Mouse (Mus musculus) adrenal gland, adult 18-20 months (tissue): Measurements from ENCODE around the gene Ubxn2a. TPM values are rescaled to one million over a fixed set of nuclear protein-coding genes. Genes with fewer than 3 reads are reported as not detected.
"Not testable (repeated sequence)": the region's sequence is repeated elsewhere in the genome, so short reads cannot be mapped to it uniquely, and the experiment has no call there.

Source experiments
- DNase-seq, 2 experiments: peaks; one replicate each; pipeline ENCODE4 v3.0.0; 2021 to 2022; ENCODE audit warnings: low spot score in 2 of 2
- long read RNA-seq, 2 experiments: library from polyadenylated mRNA; stranded (forward); transcript quantifications; one replicate each; pipeline ENCODE4 v2.0.0; 2021
- total RNA-seq, 2 experiments: library from RNA; stranded (reverse); gene quantifications; 1 replicate in 1 of 2; 2 replicates in 1 of 2; pipeline ENCODE4 v1.2.3; 2021

Gene Ubxn2a
- 10 to 100 TPM; 56.2 to 65.5 TPM for total RNA-seq
- long read RNA-seq, experiment 1, transcript Ubxn2a-202 (6 exons, 965 nt): minor isoform, 8 of 68 reads
- long read RNA-seq, experiment 1, transcript Ubxn2a-201 (7 exons, 2,696 nt): major isoform, 37 of 68 reads
- long read RNA-seq, experiment 1, partial matches to known transcripts: 1 of 68 reads
- long read RNA-seq, experiment 1, other reads (novel, unspliced or antisense): 21 of 68 reads
- long read RNA-seq, experiment 2, transcript Ubxn2a-202 (6 exons, 965 nt): minor isoform, 12 of 119 reads
- long read RNA-seq, experiment 2, transcript Ubxn2a-201 (7 exons, 2,696 nt): major isoform, 81 of 119 reads
- long read RNA-seq, experiment 2, partial matches to known transcripts: 9 of 119 reads
- long read RNA-seq, experiment 2, other reads (novel, unspliced or antisense): 17 of 119 reads

DNA sequence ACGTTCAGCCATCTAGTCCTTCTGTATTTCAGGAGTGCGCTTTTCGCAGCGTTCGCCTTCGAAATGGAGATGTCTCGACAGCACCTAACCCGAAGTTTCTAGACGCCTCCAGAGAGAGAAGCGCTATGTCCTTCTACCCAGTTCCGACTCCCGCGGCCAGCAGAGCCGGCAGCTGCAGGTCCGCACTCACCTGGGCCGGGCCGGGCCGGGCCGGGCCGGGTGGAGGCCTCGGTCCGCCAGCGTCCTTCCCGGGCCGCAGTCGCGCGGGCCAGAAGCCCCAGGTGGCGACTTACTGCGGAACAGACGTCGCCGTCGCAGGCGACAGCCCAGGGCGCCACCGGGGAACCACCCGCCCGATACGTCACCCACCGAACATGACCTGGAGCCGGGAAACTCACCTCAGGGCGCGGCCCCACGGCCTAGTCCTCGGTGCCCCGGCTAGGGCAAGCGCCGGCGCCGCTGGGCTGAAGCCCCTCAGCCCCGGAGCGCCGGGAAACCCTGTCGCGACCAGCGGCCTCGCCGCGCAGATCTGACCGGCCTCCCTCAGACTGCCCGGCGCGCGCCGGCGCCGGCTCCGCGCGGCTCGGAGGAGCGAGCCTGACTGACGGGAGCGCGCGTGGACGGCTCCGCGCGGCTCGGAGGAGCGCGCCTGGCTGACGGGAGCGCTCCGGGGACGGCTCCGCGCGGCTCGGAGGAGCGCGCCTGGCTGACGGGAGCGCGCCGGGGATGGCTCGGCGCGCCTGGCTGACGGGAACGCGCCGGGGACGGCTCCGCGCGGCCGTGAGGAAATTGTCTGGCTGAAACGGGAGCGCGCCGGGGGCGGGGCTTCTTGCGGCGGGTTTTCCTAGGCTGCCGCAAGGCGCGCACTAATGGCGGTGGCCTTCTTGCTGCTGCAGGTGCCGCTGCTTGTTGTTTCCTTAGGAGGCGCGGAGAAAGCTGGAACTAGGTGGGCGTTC lies at the start of gene Ubxn2a:
Ubxn2a (minus strand) TSS at position 755 of the 956 bp plus-strand sequence.
- peak; percentile 94 to 96 for DNase-seq

DNA sequence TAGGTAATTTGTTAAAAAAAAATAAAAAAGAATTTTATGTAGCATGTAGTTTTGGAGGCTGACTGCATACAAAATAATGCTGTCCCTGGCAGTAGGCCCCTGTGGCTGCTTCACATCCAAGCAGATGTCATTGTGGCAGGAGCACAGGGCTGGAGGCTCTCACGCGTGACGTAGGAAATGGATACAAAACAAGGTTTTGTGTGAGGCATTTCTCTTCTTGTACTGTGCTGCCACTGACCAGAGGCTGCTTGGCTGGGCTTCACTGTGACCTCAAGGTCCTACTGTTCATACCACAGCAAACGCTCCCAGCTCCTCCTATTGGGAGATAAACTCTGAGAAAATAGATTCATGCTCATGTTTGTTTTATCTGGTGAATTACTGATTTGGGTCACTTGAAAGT lies 45.7 kb upstream of the Ubxn2a start:
- DNase-seq: no peak

- DNase-seq: no peak
Measured at GRCm38 (mm10) chr12:4952272-4952671, 44.8 kb upstream of the Ubxn2a start.

DNA sequence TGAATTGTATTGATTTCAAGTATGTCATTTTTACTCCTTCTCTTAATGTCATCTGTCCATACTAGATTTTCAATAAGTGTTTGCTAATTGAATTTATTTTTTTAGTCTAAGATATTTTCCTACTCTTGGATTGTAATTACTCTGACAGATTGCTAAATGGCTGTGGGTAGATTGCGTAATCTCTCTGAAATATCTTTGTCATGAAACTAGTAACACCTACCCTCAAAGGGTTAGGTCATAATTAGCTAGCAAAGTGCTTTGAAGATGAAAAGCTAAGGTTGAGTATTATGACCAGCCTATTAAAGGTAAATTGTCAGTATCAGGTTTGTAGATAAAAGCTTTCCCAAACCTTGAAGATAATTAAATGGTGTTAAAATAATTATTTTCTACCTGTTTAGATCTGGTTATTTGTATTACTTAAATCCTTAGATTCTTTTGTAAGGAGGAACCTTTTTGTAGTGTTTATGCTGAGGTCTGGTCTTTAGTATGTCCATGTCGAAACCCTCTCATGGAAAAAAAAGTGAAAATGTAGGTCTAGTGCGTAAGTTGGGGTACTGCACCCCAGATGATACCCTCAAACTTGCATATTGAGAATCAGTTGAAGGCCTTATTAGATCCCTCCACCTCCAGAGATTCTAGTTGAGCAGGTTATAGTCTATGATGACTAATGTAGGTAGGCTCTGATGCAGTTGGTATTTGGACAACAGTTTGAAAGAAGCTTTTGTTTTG lies 23.5 kb upstream of the Ubxn2a start:
- DNase-seq: no peak

- DNase-seq: no peak
Measured at GRCm38 (mm10) chr12:4928197-4928596, 20.7 kb upstream of the Ubxn2a start.

- DNase-seq: peak; percentile 67 to 74
Measured at GRCm38 (mm10) chr12:4917805-4918591, 10.5 kb upstream of the Ubxn2a start.

- DNase-seq: peak; percentile 98 to 99
Measured at GRCm38 (mm10) chr12:4916994-4917804, 9.7 kb upstream of the Ubxn2a start, which contains the start of gene Atad2b. Gene Atad2b, plus strand, starts transcription at chr12:4917353.

DNA sequence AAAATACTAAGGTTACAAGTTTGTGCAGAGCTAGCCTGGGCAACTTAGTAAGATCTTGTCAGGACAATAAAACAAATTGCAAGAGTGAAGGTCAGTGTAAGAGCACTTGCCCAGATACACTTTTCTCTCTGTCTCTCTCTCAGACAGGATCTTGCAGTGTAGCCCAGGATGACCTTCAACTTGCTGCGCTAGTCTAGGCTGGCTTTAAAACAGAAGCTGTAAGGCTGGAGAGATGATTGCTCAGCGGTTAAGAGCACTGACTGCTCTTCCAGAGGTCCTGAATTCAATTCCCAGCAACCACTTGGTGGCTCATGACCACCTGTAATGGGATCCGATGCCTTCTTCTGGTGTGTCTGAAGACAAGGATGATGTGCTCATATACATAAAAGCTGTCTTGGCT lies 7.4 kb upstream of the Ubxn2a start:
- DNase-seq: no peak

DNA sequence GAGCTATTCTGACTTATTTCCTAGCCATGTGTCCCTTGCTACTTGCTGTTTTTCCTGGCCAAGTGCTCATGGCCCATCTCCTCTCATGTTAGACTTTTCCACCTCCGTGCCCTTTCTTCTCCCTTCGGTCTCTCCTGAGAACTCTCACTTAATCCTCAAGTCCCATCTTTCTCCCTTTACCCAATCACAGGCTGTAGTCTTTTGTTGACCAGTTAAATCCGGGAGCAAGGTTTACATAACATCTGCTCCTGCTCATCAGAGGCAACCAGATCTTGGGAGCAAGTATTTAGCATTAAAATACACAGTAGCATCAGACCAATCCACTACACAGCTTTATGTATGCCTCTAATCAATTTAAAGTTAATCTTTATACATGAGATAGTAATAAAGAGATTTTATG lies 6.9 kb upstream of the Ubxn2a start:
- no peak for DNase-seq

DNA sequence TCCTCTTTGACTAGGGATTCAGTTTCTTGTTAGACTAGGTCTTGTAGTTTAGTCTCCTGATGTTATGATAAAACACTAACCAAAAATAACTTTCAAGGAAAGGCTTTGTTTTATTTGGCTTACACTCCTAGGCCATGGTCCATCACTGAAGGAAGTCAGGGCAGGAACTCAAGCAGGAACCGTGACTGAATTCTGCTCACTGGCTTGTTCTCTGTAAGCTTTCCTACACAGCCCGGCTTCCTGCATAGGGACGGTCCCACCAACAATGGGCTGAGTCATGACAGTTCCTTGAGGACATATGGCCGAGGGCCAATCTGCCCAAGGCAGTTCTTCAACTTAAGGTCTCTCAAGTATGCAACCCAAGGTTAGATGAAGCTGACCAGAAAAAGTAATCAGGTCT lies 4.2 kb upstream of the Ubxn2a start:
- peak in 1 of 2 experiments; percentile 27 for DNase-seq

DNA sequence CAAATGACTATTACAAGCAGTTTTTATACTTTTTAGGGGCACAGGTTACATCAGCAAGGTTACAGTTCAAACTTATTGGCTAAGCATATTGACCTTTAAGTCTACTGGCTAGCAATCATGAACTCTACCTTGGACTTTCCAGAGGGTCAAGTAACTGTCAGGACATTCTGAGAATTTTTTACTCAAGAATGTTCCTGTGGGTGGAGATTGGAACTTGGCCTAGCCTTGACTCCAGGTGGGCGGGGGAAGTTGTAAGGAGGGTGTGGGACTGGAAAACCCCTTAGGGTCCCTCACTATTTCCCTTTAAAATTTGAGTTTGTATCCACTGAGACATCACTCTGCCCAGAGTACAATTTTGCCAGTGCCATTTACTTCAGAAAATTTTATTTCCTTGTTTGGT lies 3.0 kb upstream of the Ubxn2a start:
- not testable (repeated sequence) for DNase-seq

- no peak for DNase-seq
Measured at GRCm38 (mm10) chr12:4908391-4908790, 886 bp upstream of the Ubxn2a start.

GRCm38 (mm10) chr12:4906476-4906875 lies 1.0 kb downstream of the Ubxn2a start:
- DNase-seq: no peak

- no peak for DNase-seq
Measured at GRCm38 (mm10) chr12:4905946-4906345, 1.6 kb downstream of the Ubxn2a start.

DNA sequence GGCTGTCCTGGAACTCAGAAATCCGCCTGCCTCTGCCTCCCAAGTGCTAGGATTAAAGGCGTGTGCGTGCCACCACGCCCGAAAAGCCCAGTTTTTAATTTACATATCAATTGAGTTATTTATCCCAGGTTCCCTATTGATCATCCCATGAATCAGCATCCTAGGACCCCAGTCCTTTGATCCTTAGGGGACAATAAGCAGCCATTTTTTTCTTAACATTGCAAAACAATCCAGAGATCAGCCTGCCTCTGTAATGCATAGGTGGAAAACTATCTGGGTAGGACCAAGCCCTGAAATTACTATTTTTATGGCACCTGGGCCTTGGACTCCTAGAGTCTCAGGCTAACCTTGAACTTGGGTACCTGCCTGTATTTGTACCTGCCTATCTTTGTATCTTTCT lies 9.5 kb downstream of the Ubxn2a start:
- DNase-seq: no peak

GRCm38 (mm10) chr12:4889891-4890290 lies 17.6 kb downstream of the Ubxn2a start:
- DNase-seq: no peak

- no peak for DNase-seq
Measured at GRCm38 (mm10) chr12:4889251-4889650, 18.3 kb downstream of the Ubxn2a start.

DNA sequence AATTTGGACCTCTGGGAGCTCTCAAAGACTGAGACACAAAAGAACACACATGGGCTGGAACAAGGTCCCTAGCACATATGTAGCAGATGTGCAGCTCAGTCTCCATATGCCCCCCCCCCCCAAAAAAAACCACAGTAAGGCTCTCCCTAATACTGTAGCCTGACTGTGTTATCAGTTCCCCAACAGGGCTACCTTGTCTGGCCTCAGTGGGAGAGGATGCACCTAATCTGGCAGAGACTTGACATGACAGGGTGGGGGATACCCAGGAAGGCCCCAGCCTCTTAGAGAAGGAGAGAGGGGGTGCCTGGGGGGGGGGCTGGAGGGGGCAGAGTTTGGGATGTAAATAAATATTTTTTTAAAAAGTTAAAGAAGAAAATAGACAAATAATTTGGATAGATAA lies 18.8 kb downstream of the Ubxn2a start:
- no peak for DNase-seq

DNA sequence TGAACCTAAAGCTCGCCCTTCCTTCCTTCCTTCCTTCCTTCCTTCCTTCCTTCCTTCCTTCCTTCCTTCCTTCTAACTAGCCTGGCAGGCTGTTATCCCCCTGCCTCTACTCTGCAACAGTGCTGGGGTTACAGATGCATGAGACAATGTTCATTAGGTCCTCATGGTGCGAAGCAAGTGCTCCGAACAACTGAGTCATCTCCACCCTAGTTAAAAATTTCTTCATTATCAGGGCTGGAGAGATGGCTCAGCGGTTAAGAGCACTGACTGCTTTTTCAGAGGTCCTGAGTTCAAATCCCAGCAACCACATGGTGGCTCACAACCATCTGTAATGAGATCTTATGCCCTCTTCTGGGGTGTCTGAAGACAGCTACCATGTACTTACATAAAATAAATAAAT lies 20.9 kb downstream of the Ubxn2a start:
- not testable (repeated sequence) for DNase-seq
